Mouse (Mus musculus) brain, embryonic 14.5 days (tissue): ENCODE measurements around the gene Fam240a. TPM values are rescaled to one million over a fixed set of nuclear protein-coding genes. Genes with fewer than 3 reads are reported as not detected.

ENCODE experiments used
- DNase-seq: peaks from one replicate; pipeline ENCODE4 v3.0.0-alpha.2; 2011; ENCODE audit warnings: low read depth
- CTCF ChIP-seq: fragments of 200-500 bp; IDR thresholded peaks from 2 replicates; pipeline ENCODE4 v1.5.1; 2012; ENCODE audit warnings: inconsistent platforms, mild to moderate bottlenecking, moderate library complexity, borderline replicate concordance; ENCODE audit not compliant: insufficient read depth, insufficient read length; ENCODE audit errors: extremely low read depth
- POLR2A ChIP-seq: fragments of 200-500 bp; IDR thresholded peaks from 2 replicates; pipeline ENCODE4 v1.6.1; 2012; ENCODE audit warnings: mild to moderate bottlenecking, inconsistent platforms, borderline replicate concordance; ENCODE audit not compliant: poor library complexity, insufficient read depth, insufficient read length, severe bottlenecking; ENCODE audit errors: extremely low read depth
- polyA plus RNA-seq: library from polyadenylated mRNA; depleted of rRNA; stranded (reverse); fragments of >200 nt; gene quantifications from 2 replicates; pipeline ENCODE4 v1.2.3, GENCODE M21; 2012

The Fam240a gene
- polyA plus RNA-seq, 1 experiment, result not detected

GRCm38 (mm10) chr9:110937506-110938490, 21.1 kb upstream of the Fam240a start:
- no peak for DNase-seq
- TF ChIP-seq POLR2A, result no peak
- TF ChIP-seq CTCF, result no peak

- no peak for DNase-seq
- TF ChIP-seq CTCF (no peak), POLR2A (no peak)
These were observed 19.3 kb upstream of the Fam240a start for GRCm38 (mm10) chr9:110935941-110936340.

- TF ChIP-seq POLR2A, result no peak
- TF ChIP-seq CTCF, result no peak
- DNase-seq, result peak; percentile 70
These were observed 17.3 kb upstream of the Fam240a start for GRCm38 (mm10) chr9:110933850-110934437.

GRCm38 (mm10) chr9:110931573-110931972, 14.9 kb upstream of the Fam240a start:
- DNase-seq, result peak; percentile 33
- TF ChIP-seq POLR2A (no peak), CTCF (no peak)

- peak; percentile 77 for DNase-seq
- TF ChIP-seq POLR2A (no peak), CTCF (peak; percentile 93)
These were observed 6.1 kb upstream of the Fam240a start for GRCm38 (mm10) chr9:110922759-110923158.

- TF ChIP-seq CTCF (no peak), POLR2A (no peak)
- DNase-seq, result no peak
These were observed 4.2 kb upstream of the Fam240a start for GRCm38 (mm10) chr9:110920665-110921419.

- no peak for DNase-seq
- TF ChIP-seq CTCF, result no peak
- TF ChIP-seq POLR2A, result no peak
These were observed 1.2 kb downstream of the Fam240a start for GRCm38 (mm10) chr9:110915466-110915865.

- no peak for DNase-seq
- no peak for TF ChIP-seq CTCF
- no peak for TF ChIP-seq POLR2A
These were observed 1.9 kb downstream of the Fam240a start for GRCm38 (mm10) chr9:110914631-110915236.

- TF ChIP-seq POLR2A (no peak), CTCF (no peak)
- no peak for DNase-seq
These were observed 7.2 kb downstream of the Fam240a start for GRCm38 (mm10) chr9:110909371-110909967.

GRCm38 (mm10) chr9:110908631-110909016, 8.0 kb downstream of the Fam240a start:
- no peak for TF ChIP-seq POLR2A
- TF ChIP-seq CTCF, result no peak
- DNase-seq, result no peak
